Mouse (Mus musculus) E14TG2a.4 (cell line): Measurements from ENCODE around the gene Calhm5.

Source experiments
- H3K27me3 ChIP-seq: 2 replicates; pipeline ENCODE4 v1.6.1; 2014; ENCODE audit warnings: low read length, control low read depth; ENCODE audit not compliant: insufficient read depth
- H3K36me3 ChIP-seq: 2 replicates; pipeline ENCODE4 v1.6.1; 2014; ENCODE audit warnings: low read length, control low read depth; ENCODE audit not compliant: insufficient read depth
- H3K4me1 ChIP-seq: replicated peaks from 2 replicates; pipeline ENCODE4 v1.6.1; 2014; ENCODE audit warnings: low read depth, low read length, control low read depth
- H3K4me3 ChIP-seq: replicated peaks from 2 replicates; pipeline ENCODE4 v1.5.1; 2014; ENCODE audit warnings: mild to moderate bottlenecking, low read length
- H3K9me3 ChIP-seq: 2 replicates; pipeline ENCODE4 v1.6.1; 2014; ENCODE audit warnings: low read length, control low read depth
- CTCF ChIP-seq: conservative IDR thresholded peaks from 2 replicates; pipeline ENCODE4 v1.5.1; 2014; ENCODE audit warnings: low read length
- NANOG ChIP-seq: IDR thresholded peaks from 2 replicates; pipeline ENCODE4 v1.6.1; 2014; ENCODE audit warnings: borderline replicate concordance, low read length, mixed read lengths
- POU5F1 ChIP-seq: IDR thresholded peaks from 2 replicates; pipeline ENCODE4 v1.6.1; 2014; ENCODE audit warnings: low read length, borderline replicate concordance

The Calhm5 gene

GRCm38 (mm10) chr10:34118421-34118820 is 22.1 kb upstream of the Calhm5 start:
- TF ChIP-seq CTCF (no peak), NANOG (no peak), POU5F1 (no peak)
- H3K36me3 ChIP-seq: no peaks in the 10 kb centered on the region
- H3K4me3 ChIP-seq: no peak overlapping the region

GRCm38 (mm10) chr10:34117770-34118169 is 21.5 kb upstream of the Calhm5 start:
- Histone ChIP-seq H3K9me3 (no peaks in the 10 kb centered on the region), H3K4me1 (no peaks in the 10 kb centered on the region), H3K27me3 (0 out of 2 replicates have a peak, but pooled peaks cover 3% of the 10 kb centered on the region), H3K36me3 (no peaks in the 10 kb centered on the region), H3K4me3 (no peak overlapping the region)
- no peak for TF ChIP-seq POU5F1
- TF ChIP-seq NANOG: no peak
- TF ChIP-seq CTCF: no peak

More at GRCm38 (mm10) chr10:34118421-34118820, 22.1 kb upstream of the Calhm5 start:
- Histone ChIP-seq H3K4me1 (no peaks in the 10 kb centered on the region), H3K9me3 (no peaks in the 10 kb centered on the region), H3K27me3 (0 out of 2 replicates have a peak, but pooled peaks cover 3% of the 10 kb centered on the region)

DNA sequence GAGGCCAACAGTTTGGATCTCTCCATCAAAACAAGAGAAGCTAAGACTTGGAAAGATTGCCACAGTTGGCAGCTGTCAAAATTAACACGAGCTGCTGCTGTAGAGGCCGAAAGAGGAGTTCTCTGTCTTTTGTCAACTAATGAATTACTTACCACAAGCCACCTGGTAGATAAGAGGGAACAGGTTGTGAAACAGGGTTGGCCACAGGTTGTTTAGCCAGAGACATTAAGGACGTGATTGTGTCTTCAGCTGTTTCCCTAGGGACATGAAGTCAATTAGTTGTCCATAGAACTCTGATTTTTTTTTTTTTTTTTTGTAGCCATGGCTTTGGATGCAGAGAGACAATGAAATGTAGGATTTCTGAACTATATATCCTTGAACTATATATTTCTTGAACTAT is 20.8 kb upstream of the Calhm5 start:
- Histone ChIP-seq H3K4me3 (no peak overlapping the region), H3K4me1 (no peaks in the 10 kb centered on the region), H3K9me3 (no peaks in the 10 kb centered on the region), H3K36me3 (no peaks in the 10 kb centered on the region), H3K27me3 (peaks cover 3% of the 10 kb centered on the region; the same call in 1 of the 2 replicates)
- TF ChIP-seq NANOG: no peak
- TF ChIP-seq POU5F1: no peak
- TF ChIP-seq CTCF: no peak

- no peaks in the 10 kb centered on the region; the same call in 1 of the 2 replicates for H3K27me3 ChIP-seq
- no peaks in the 10 kb centered on the region for H3K36me3 ChIP-seq
- TF ChIP-seq POU5F1 (no peak), NANOG (no peak), CTCF (no peak)
- no peaks in the 10 kb centered on the region for H3K9me3 ChIP-seq
- H3K4me3 ChIP-seq: no peak overlapping the region
- 0 out of 2 replicates have a peak, but pooled peaks cover 7% of the 10 kb centered on the region for H3K4me1 ChIP-seq
These were observed 15.8 kb upstream of the Calhm5 start for GRCm38 (mm10) chr10:34111964-34112738.

GRCm38 (mm10) chr10:34110863-34111465 is 14.6 kb upstream of the Calhm5 start:
- TF ChIP-seq POU5F1: no peak
- TF ChIP-seq NANOG: no peak
- TF ChIP-seq CTCF: no peak
- no peak overlapping the region for H3K4me3 ChIP-seq
- no peaks in the 10 kb centered on the region for H3K36me3 ChIP-seq
- 0 out of 2 replicates have a peak, but pooled peaks cover 7% of the 10 kb centered on the region for H3K4me1 ChIP-seq
- no peaks in the 10 kb centered on the region; the same call in 1 of the 2 replicates for H3K27me3 ChIP-seq
- H3K9me3 ChIP-seq: no peaks in the 10 kb centered on the region

GRCm38 (mm10) chr10:34095964-34096363 is 355 bp downstream of the Calhm5 start:
- Histone ChIP-seq H3K4me1 (peaks cover 24% of the 10 kb centered on the region), H3K36me3 (no peaks in the 10 kb centered on the region), H3K27me3 (no peaks in the 10 kb centered on the region), H3K4me3 (peak overlapping the region; percentile 68), H3K9me3 (no peaks in the 10 kb centered on the region)
- no peak for TF ChIP-seq CTCF
- no peak for TF ChIP-seq NANOG
- TF ChIP-seq POU5F1: no peak

DNA sequence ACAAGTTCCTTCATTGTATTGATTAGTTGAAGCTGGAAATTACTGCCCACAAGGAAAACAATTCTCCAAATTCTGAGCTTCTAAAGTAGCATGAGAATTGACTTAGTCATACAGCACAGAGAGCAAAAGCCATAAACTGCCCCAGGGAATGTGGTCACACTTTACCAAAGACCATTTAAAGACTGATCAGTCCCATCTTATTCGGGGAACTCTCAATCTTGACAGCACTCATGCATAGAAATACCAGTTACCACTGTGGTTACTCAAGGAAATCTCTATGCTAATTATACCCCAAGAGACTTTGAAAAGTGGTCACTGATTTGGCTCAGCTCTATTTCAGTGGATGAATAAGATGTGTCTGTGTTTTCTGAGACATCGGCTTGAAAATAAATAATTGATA is 1.2 kb downstream of the Calhm5 start:
- H3K4me1 ChIP-seq: peaks cover 24% of the 10 kb centered on the region
- H3K27me3 ChIP-seq: no peaks in the 10 kb centered on the region
- H3K36me3 ChIP-seq: no peaks in the 10 kb centered on the region
- no peak overlapping the region for H3K4me3 ChIP-seq
- no peak for TF ChIP-seq CTCF
- TF ChIP-seq NANOG: no peak
- no peak for TF ChIP-seq POU5F1
- H3K9me3 ChIP-seq: no peaks in the 10 kb centered on the region

DNA sequence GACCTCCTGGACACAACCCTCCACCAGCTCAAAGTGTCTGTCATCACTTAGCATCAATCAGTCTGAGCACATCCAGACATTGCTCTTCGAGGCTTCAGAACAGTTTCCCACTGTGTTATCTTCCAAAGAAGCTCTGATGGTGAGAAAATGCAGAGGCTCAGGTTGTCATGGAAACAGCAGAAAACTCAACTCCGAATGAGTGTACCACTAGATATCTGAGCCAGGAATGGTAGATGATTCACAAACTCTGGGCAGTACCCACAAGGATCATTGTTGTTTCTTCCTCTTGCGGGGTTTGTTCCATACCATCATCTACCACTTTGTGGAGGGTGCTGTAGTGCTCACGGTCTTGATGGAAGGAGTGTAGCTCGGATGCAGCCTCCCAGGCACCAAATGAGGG is 4.4 kb downstream of the Calhm5 start:
- TF ChIP-seq CTCF (no peak), POU5F1 (no peak), NANOG (no peak)
- Histone ChIP-seq H3K9me3 (no peaks in the 10 kb centered on the region), H3K4me3 (no peak overlapping the region), H3K4me1 (peaks cover 22% of the 10 kb centered on the region), H3K27me3 (no peaks in the 10 kb centered on the region), H3K36me3 (no peaks in the 10 kb centered on the region)
